Mouse (Mus musculus) thymus, adult 2 months (tissue): ENCODE data around the gene Brf1.

Experiments used
- CTCF ChIP-seq: fragments of 200-500 bp; IDR thresholded peaks from 2 replicates; pipeline ENCODE4 v1.5.1; 2012; ENCODE audit warnings: mild to moderate bottlenecking, control low read depth, low read length, moderate library complexity, borderline replicate concordance; ENCODE audit not compliant: control insufficient read depth, poor library complexity, insufficient read depth; ENCODE audit errors: extremely low read depth
- POLR2A ChIP-seq: fragments of 200-500 bp; IDR thresholded peaks from 2 replicates; pipeline ENCODE4 v1.6.1; 2012; ENCODE audit warnings: mild to moderate bottlenecking, low read length, control low read depth, moderate library complexity; ENCODE audit not compliant: control insufficient read depth, poor library complexity, insufficient read depth; ENCODE audit errors: extremely low read depth

DNA sequence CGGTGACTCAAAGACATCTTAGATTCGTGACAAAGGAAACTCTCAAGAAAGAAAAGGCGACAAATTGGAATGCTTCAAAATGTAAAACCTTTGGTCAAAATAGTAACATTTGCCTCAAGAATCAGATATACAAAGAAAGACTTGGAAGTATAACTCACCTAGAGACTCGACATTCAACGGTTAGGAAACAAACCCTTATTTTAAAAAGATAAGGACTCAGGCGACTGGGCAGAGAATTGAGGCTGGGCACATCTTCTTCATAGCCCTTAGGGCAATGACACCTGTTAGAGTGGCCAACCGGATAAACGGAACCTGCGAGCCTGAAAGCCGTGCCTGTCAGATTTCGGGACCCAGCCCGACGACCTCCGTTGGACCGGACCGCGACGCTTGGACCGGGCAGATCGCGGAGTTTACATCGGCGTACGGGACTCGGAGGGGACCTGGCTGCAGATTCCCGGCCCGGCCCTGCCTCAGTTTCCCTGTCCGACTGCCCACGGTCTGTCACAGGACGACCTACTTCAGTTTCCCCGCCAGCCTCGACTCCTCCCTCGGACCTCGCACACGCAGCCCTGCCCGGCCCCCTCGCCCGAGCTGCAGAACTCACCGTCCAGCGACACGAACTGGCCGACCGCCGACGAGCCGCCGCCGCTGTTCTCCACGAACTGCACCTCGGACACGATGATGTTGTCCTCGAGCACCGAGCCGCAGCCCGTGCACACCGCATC lies 773 bp downstream of the Brf1 start:
- TF ChIP-seq POLR2A (no peak), CTCF (no peak)
